Mouse (Mus musculus): ENCODE data around the gene Bicra. TPM values are rescaled to one million over a fixed set of nuclear protein-coding genes. Genes with fewer than 3 reads are reported as not detected.
A peak's percentile ranks its signal among the peaks of the same experiment; 100 is the strongest.

Gene Bicra
- total RNA-seq, 4 experiments from 2014 or later, result 10.2 to 15.0 (median 13.0) TPM

GRCm38 (mm10) chr7:15980246-15980645 lies 67.5 kb downstream of the Bicra start:
- DNase-seq (ENCODE audit: low spot score in 2 of 2), result peak in 1 of 2 experiments; percentile 65

GRCm38 (mm10) chr7:15975904-15976303 lies 71.8 kb downstream of the Bicra start:
- DNase-seq (ENCODE audit: low spot score in 2 of 2), result no peak

- no peak for DNase-seq (ENCODE audit: low spot score in 2 of 2)
Observed at GRCm38 (mm10) chr7:15975451-15975850, 72.3 kb downstream of the Bicra start.

GRCm38 (mm10) chr7:15974712-15975111 lies 73.0 kb downstream of the Bicra start:
- DNase-seq (ENCODE audit: low spot score in 2 of 2), result peak in 1 of 2 experiments; percentile 57

DNA sequence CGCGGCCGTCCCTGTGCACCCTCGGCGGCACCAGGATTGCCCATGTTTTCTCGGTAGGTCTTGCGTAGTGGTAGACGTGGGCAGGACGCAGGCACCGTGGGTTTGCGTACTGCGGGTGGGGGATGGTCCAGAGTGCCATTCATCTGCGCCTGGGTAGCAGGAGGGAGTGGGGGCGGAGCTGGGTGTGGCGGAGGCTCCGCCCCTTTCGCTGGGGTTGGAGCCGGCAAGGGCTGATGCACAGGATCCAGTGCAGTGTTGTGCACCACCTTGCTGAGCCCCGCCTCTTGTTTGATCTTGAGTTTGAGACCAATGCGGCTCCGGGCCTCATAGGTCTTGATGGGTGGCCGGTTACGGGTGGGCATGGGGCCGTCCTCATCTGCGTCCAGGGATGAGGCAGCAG lies 75.5 kb downstream of the Bicra start:
- no peak for DNase-seq (ENCODE audit: low spot score in 2 of 2)

DNA sequence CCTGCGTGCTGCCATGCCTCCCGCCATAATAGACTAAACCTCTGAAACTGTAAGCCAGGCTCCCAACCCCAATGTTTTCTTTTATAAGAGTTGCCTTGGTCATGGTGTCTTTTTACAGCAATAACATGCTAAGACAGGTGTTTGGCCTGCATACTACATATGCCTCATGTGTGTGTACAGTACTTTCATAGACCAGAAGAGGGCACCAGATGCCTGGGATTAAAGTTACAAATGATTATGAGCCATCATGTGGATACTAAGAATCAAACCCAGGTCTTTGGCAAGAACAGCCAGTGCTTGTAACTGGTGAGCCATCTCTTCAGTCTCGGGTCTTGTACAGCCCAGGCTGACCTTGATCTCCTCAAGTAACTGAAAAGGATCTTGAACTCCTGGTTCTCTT lies 78.0 kb downstream of the Bicra start:
- DNase-seq (ENCODE audit: low spot score in 2 of 2), result no peak

GRCm38 (mm10) chr7:15968322-15968721 lies 79.4 kb downstream of the Bicra start:
- no peak for DNase-seq (ENCODE audit: low spot score in 2 of 2)

GRCm38 (mm10) chr7:15967312-15967711 lies 80.4 kb downstream of the Bicra start, which contains the start of gene Ehd2:
Gene Ehd2 (minus strand): TSS chr7:15967567.
- DNase-seq (ENCODE audit: low spot score in 2 of 2), result no peak

DNA sequence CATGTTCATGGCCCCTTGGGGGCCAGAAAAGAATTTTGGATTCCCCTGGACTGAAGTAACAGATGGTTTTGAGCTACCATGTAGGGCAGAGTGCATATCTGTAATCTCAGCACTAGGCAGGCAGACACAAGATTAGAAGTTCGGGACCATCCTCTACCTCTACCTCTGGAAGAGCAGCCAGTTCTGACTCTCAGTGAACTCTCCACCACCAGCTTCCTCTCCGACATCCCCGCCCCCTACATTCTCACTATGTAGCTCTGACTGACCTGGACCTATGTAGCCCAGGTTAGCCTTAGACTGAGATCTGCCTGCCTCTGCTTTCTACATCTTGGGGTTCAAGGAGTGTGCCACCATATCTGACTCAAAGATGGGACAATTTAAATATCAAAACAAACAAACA lies 81.2 kb downstream of the Bicra start:
- no peak for DNase-seq (ENCODE audit: low spot score in 2 of 2)

DNA sequence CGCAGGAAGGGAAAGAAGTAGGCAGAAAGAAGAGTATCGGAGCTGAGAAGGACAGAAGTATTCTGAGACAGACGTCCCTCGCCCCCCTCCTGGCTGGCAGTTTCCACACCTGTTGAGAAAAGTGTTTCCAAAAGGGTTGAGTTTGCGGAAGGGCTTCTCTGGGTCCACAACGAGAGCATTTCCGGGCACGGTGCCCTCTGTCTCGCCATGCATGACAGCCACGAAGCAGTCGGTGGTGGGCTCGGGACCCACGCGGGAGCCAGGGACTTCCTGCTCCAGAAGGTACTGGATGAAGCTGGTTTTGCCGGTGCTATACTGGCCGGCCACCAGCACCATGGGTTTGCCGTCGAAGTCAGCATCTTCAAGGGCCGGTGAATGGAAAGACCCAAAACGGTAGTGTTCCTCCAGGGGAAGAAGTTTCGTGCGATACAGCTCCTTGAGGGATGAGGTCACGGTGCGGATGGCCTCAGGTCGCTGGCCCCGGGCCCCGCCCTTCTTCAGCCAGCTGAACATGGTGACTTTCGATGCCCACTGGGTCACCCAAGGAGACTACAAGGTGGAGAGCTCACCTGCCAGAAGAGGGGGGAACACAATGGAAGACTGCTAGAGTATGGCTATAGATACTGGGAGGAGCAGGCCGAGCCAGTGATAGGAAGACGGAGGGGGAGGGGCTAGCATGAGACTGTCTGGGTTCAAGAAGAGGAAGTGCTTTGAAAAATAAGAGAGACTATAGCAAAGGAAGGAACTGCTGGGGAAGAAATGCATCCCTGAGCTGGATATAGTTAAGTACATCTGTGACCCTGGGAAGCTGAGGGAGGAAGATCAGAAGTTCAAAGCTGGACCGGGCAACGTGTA lies 83.7 kb downstream of the Bicra start:
- DNase-seq (ENCODE audit: low spot score in 2 of 2), result no peak

DNA sequence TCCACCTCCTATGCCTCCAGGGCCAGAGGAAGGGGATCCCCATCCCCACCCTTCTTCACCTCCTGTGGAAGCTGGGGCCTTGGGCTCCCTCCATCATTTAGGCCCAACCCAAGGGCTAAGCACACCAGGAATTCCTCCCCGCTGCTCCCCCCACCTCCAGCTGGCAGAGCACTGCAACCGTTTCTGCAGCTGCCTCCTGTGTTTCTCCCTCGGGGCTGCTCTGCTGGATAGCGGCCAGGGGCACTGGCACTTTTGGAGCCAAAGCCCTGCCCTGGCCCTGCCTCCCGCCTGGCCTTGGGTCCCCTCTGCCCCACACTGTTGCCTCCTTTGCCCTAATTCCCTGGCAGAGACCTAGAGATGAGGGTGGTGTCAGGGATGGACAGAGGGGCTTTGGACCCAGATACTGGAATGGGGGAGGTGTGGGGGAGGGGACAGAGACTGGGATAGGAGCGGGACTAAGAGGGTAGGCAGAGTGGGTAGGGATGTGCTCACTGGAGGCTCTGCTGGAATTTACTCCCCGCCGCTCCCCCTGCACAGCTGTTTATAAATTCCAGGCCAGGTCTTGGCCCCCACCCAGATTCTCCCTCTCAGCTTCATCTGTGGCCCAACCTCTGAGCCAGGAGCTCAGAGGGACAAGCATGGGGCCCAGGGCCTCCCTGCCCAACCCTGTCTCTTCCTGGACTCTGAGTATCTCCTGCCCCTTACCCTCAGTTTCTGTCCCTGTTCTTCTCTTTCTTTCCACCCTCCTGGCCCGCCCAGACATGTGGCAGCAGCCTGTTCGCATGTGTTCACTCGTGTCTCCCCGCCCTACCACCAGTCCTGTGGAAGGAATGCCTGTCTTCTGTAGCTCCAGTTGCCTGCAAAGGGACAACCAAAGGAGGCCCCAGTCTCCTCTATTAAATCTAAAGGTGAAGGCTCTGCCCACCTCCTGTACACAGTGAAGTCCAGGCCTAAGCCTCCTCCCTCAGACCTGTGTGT lies 85.1 kb downstream of the Bicra start:
- no peak for DNase-seq (ENCODE audit: low spot score in 2 of 2)

GRCm38 (mm10) chr7:15961798-15962197 lies 85.9 kb downstream of the Bicra start:
- no peak for DNase-seq (ENCODE audit: low spot score in 2 of 2)

GRCm38 (mm10) chr7:15961239-15961638 lies 86.5 kb downstream of the Bicra start:
- DNase-seq (ENCODE audit: low spot score in 2 of 2), result no peak

GRCm38 (mm10) chr7:15960691-15961090 lies 87.0 kb downstream of the Bicra start:
- DNase-seq (ENCODE audit: low spot score in 2 of 2), result no peak

DNA sequence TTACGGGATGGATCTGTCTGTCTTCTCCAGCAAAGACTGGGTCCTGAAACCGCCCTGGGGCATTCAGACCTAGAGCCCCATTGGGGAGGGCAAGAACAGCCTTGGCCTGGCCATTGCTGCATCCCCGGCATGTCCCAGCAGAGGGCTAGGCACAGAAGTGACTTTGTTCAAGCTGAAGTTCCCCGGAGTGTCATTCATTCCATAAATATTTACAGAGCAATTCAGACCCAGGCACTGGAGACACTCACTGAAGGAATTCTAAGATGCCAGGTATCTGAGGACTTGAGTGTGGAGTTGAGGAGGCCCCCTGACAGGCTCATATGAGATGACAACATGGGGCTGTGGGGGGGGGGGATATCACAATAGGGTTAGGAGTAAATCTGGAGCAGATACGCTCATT lies 91.6 kb downstream of the Bicra start:
- no peak for DNase-seq (ENCODE audit: low spot score in 2 of 2)

DNA sequence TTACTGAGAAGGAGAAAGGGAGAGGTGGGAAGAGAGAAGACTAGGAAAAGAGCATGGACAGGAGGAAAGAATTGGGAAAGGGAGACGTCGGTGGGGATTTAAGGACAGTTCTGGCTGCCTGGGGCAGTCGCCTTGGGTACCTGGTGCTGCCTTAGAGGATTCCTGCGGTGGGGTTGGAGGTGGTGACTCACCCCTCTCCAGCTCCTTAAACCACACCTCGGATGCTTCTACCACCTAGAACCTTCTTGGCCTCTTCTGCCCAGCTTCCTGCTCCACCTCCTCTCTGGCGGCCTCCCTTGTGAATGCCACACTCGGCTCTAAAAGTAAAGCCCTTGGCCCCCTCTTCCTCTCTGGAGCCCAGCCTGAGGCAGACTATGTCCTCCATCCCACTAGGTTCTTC lies 92.2 kb downstream of the Bicra start:
- DNase-seq (ENCODE audit: low spot score in 2 of 2), result no peak

DNA sequence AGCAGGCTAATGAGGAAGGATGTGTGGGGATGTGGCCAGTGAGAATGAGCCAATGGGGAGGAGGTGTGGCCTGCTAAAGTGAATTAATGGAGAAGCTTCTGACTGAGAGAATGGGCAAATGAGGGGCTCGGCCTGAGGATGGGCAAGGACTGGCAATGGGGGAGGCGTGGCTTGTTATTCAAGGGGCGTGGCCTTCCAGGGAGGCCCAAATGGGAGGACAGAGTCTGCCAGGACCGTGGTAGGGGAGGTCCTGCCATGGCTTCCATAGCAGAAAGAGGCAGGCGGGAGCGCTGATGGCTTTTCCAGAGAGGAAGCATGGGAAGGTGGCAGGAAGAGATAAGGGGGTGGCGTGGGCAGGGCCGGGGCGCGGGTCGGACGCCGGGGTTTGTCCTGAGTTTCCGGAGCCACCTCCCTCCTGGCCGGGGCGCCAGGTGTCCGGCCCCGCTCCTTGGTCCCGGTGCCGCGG lies 92.7 kb downstream of the Bicra start:
- DNase-seq (ENCODE audit: low spot score in 2 of 2), result no peak

- no peak for DNase-seq (ENCODE audit: low spot score in 2 of 2)
Observed at GRCm38 (mm10) chr7:15954436-15954835, 93.3 kb downstream of the Bicra start.

DNA sequence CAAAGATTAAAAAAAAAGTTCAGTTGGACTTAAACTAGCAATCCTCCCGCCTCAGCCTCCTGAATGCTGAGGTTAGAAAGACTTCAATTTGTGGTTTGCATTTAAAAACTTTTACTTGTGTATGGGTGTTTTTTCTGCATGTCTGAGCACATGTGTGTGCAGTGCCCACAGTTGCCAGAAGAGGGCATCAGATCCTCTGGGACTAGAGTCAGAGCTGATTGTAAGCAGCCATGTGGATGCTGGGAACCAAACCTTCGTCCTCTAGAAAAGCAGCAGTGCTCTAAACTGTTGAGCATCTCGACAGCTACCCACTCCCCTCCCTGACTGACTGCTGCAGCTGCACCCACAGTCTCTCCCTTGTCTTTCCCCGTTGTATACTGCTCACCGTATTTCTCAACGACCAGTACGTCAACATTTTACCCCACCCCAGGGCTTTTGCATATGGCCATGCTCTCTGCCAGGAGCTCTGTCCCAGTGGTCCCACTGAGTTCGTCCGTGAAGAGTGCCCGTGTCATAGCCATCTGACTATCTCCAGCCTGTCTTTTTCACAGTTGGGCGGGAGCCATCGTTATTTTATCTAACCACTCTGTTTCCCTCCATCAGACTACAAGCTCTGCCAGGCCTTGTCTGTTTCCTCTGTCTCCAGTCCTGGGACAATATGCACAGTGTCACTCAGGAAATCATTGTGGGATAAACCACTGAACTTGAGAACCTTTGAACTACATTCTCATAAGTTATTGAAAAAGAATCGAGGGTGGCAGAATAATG lies 94.2 kb downstream of the Bicra start:
- DNase-seq (ENCODE audit: low spot score in 2 of 2), result no peak

GRCm38 (mm10) chr7:15952416-15952815 lies 95.3 kb downstream of the Bicra start:
- DNase-seq (ENCODE audit: low spot score in 2 of 2), result no peak

- no peak for DNase-seq (ENCODE audit: low spot score in 2 of 2)
Observed at GRCm38 (mm10) chr7:15950008-15950407, 97.7 kb downstream of the Bicra start.
